Mouse (Mus musculus) erythroblast, embryonic 14.5 days (primary cell): ENCODE data around the gene Capn1.

Source experiments
- GATA1 ChIP-seq: IDR thresholded peaks from 2 replicates; pipeline ENCODE4 v1.6.1; 2012; ENCODE audit warnings: low read length, inconsistent platforms, mixed read lengths
- TAL1 ChIP-seq: IDR thresholded peaks from 3 replicates; pipeline ENCODE4 v1.6.1; 2012; ENCODE audit warnings: low read length, inconsistent platforms, mixed read lengths

GRCm38 (mm10) chr19:6029426-6029825 is 13.7 kb upstream of the Capn1 start:
- TF ChIP-seq TAL1 (no peak), GATA1 (no peak)
